Mouse (Mus musculus): ENCODE results near the gene Exoc2.

The Exoc2 gene

GRCm38 (mm10) chr13:30973501-30974246, at the start of gene Exoc2, which contains the start of gene Gm5447:
TSS of gene Exoc2 (minus strand) at chr13:30974093.
TSS of gene Gm5447 (plus strand) at chr13:30974204.
- DNase-seq: peak; percentile 57 to 78

- DNase-seq: no peak
These were observed 49.8 kb upstream of the Exoc2 start for GRCm38 (mm10) chr13:31023664-31024063.

DNA sequence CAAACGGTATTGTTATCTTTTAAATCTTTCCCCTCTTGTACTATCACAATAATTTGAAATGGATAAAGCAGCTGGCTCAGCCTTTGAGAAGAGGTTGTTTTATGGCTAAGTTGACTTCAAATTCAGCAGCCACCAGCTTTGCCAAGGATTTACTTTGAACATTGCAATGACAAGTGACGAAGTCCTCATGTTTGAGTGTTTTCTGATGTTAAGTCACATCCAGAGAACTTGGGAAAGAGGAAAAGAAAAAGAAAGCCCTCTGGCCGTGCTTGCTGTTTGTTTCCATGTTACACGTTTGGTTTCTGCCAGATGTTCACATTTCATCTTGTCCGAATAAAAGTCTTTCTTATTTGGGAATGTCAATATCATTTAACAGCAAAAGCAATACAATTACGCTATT, 48.0 kb upstream of the Exoc2 start:
- DNase-seq: no peak

GRCm38 (mm10) chr13:31021514-31021913, 47.6 kb upstream of the Exoc2 start:
- DNase-seq: no peak

DNA sequence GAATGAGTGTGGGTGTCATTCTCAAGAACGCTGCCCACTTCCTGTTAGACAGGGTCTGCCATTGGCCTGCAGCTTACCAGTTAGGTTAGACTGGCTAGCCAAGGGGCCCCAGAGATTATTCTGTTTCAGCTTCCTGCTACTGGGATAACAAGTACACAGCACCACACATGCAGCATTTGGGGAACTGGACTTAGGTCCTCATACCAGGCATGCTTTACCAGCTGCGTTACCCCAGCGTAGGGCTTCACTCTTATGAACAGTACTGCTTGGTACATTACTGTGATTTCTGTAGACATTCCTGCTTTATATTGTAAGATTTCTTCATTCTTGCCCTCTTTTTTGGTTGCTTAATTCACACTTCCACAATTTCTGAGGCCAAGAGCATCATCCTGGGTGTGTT, 43.7 kb upstream of the Exoc2 start:
- DNase-seq: no peak

DNA sequence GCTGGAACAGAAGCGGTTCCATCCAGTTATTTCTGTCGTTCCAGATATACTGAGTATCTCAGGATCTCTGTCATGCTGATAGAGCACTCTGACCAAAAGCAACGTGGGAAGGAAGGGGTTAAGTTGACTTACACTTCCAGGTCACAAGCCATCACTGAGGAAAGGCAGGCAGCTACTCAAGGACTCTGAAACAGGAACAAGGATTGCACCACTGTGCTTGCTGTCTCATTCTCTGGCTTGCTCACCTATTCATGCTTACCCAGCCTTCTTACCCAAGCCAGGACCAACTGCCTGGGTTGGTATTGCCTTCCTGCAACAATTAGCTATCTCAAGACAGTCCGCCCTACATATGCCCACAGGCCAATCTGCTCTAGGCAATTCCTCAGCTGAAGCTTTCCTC, 31.1 kb upstream of the Exoc2 start:
- DNase-seq: no peak

GRCm38 (mm10) chr13:31004458-31004857, 30.6 kb upstream of the Exoc2 start:
- DNase-seq: no peak

- no peak for DNase-seq
These were observed 25.9 kb upstream of the Exoc2 start for GRCm38 (mm10) chr13:30999799-31000198.

- DNase-seq: no peak
These were observed 23.8 kb upstream of the Exoc2 start for GRCm38 (mm10) chr13:30997526-30998253.

- no peak for DNase-seq
These were observed 20.5 kb upstream of the Exoc2 start for GRCm38 (mm10) chr13:30994249-30994858.

- DNase-seq: peak in 1 of 2 experiments; percentile 37
These were observed 19.9 kb upstream of the Exoc2 start for GRCm38 (mm10) chr13:30993819-30994218.

- DNase-seq: no peak
These were observed 16.3 kb upstream of the Exoc2 start for GRCm38 (mm10) chr13:30990233-30990632.

- no peak for DNase-seq
These were observed 15.8 kb upstream of the Exoc2 start for GRCm38 (mm10) chr13:30989710-30990109.

DNA sequence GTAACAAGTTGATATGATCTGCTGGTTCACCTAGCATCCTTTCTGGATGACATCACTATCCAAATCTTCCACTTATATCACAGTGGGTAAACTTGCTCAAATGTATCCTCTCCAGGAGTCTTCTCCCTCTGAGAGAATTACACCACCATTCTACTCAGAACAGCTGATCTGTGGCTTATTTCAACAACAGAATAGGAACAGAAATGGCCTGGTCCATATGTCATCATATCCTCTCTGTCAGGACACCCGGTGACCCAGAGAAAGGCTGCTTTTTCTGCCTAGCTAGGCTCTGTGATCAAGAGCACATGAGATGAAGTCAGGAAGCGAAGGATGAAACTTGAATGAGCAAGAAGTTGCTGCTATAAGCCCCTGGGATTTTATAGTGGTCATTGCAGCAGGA, 13.8 kb upstream of the Exoc2 start:
- no peak for DNase-seq

DNA sequence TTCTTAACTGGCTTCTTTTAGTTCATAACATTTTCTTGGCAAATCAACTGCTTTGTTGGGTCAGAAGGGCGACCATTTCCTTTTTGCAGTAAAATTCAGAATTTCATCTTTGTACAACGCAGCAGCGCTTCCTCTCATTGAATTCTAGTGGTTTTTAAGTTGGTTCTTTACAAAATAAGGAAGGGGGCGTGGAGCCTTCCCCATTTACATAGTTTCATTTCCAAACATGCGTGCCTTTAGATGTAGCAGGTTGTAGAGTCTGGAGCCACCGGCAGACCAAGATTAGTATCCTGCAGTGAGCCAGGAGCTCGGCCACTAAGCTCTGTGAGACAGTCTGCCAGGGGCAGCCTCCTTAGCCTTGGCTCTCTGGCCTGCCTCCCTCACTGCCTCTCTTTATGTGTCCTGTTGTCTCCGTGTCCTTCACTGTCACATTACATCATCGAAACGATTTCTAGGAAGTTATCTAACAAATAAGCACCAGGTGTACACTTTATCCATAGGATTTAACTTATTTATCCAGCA, 13.1 kb upstream of the Exoc2 start:
- no peak for DNase-seq

- DNase-seq: peak in 1 of 2 experiments; percentile 26
These were observed 11.9 kb upstream of the Exoc2 start for GRCm38 (mm10) chr13:30985598-30986466.

DNA sequence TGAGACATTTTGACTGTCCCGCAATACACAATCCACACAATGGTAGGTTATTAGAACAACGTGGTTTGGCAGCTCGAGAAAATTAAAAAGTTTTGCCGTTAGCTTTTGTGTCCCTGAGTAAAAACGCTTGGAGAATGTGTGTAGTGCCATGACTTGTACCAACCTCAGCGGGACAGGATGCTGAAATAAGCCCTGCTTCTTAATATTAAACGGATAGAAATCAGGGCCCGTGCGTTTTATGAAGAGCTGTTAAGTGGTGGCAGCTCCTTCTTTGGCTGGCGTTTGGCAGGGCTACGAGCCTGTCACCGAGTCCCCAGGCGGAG, 11.3 kb upstream of the Exoc2 start:
- DNase-seq: no peak

DNA sequence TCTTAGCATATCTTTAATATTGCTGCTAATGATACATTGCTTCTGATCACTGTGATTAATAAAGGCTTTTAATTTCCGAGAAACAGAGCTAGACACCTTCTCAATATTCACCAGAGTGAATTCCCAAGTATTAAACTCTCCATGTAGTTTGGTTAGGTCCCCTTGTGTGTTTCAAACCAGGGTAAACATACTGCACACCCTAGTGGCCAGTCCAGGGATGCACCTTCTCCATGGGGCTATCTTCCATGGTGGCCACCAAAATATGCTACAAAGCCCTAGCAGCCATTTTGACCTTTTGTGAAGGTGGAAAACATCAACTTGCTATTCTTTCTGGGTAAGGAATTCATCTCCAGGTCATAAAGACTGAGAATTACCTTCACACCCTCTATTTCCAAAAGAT, 7.8 kb upstream of the Exoc2 start:
- peak in 1 of 2 experiments; percentile 57 for DNase-seq

DNA sequence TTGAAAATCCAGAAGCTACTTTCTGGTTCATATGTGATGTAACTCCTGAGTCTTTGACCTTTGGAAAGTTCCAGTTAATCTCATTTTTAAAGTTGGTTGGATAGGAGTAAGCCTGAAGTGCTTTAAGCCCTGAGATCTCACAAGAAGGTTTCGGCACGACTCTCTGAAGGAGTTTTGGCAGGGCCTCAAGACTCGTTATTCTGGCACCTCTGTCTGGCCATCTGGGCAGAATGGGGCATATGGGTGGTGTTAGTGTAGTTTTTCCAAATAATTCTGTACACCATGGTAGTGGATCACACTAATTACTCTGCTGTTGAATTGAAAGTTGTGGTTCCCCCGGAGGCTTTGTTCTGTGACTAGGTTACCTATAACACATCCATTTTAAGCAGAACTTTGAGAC, 4.3 kb upstream of the Exoc2 start:
- DNase-seq: no peak

- DNase-seq: no peak
These were observed 2.7 kb upstream of the Exoc2 start for GRCm38 (mm10) chr13:30976536-30977084.

- DNase-seq: no peak
These were observed 346 bp upstream of the Exoc2 start for GRCm38 (mm10) chr13:30974247-30974630.

DNA sequence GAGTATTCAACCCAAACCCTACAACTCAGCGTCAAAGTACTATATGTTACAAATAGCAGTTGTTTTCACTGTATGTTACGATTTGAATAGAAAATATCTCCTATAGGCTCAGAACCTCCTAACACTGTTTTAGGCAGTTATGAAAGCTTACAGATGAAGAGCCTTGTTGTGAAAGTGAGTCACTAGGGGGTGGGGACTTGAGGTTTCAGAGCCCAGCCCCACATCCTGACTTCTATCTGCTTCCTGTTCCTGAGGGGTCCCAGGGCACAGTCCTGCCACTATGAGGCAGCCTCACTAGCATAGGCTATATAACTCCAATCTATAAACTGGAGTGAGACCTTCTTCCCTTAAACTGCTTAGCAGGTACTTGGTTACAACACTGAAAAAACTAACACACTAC, 1.8 kb downstream of the Exoc2 start:
- peak in 1 of 2 experiments; percentile 17 for DNase-seq
